Mouse (Mus musculus): ENCODE results near the gene Cage1.
A peak's percentile ranks its signal among the peaks of the same experiment; 100 is the strongest.

Cage1 gene

GRCm38 (mm10) chr13:37965126-37965914 is 71.5 kb downstream of the Cage1 start:
- no peak for DNase-seq (ENCODE audit: low read depth, low spot score)

GRCm38 (mm10) chr13:37964128-37965087 is 72.5 kb downstream of the Cage1 start:
- no peak for DNase-seq (ENCODE audit: low read depth, low spot score)

DNA sequence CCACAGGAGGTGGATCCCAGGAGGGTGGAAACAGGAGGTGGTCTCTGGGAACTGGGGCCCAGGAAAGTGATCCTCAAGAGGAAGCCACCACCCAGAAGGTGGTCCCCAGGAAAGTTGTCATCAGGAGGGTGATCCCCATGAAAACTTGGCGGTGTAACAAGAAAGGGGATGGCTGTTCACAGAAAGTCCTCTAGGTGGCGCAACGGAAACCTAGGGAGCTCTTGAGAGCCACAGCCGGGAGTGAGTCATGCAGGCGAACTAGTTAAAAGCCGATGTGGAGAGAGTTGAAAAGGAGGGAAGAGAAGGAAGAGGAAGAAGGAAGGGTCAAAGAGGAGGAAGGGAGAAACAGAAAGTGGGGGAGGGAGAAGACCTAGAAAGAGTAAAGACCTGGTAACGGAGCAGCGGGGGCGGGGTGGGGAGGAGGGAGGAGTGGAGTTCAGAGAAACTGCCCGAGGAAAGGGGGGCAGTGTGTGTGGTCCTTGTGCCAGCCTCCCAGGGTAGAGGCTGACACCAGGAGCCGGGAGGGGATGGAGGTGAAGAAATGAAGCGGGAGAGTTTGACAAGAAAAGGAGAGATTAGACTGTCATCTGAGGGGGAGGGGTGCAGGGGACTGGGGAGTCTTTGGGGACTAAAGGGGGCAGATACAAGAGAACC is 73.4 kb downstream of the Cage1 start:
- DNase-seq (ENCODE audit: low read depth, low spot score): peak; percentile 73

GRCm38 (mm10) chr13:37962541-37962940 is 74.3 kb downstream of the Cage1 start:
- DNase-seq (ENCODE audit: low read depth, low spot score): no peak

DNA sequence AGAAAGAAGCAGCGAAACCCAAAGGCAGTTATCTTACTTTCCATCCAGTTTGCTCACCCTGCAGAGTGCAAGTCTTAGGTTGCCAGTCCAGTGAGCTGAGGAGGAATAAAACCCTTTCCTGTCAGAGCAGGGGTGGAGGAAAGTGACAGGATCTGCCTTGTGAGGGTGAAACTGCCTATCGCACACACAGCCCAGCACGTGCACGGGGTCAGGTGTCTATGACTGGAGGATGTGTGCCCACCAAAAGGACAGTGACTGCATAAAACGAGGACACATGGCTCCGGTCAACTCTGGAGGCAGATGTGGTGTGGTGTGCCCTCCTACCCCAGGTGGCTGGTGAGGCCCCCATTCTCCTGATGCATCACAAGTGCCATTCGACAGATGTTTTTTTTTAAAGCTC is 76.9 kb downstream of the Cage1 start:
- no peak for DNase-seq (ENCODE audit: low read depth, low spot score)

DNA sequence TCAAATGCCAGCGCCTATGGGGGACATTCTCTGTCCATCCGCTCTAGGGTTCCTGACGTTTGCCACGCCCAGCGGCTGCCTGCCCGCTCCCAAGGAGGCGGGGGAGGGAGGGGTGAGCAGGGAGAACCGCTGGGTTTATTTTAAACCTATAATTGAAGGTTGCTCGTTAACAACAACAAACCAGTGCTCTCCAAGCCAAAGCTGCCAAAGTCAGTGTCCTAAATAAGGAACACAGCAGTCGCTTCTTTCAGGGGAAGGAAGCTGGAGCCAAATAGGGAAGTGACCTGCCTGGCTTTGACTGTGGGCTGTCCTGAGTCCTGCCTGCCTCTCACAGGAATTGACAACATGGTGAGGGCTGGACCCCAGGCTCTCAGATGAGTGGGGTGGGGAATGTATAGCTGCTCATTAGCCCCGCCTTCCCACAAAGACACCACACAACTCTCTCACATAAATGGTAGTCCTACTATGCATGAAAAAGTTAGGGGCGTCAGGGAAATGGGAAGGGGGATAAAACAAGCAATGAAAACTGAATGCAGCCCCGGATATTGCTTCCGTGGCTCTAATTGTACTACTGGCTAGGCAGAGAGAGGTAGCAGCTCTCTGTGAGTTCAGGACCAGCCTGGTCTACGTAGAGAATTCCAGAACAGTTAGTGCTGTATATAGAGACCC is 77.5 kb downstream of the Cage1 start:
- no peak for DNase-seq (ENCODE audit: low read depth, low spot score)

DNA sequence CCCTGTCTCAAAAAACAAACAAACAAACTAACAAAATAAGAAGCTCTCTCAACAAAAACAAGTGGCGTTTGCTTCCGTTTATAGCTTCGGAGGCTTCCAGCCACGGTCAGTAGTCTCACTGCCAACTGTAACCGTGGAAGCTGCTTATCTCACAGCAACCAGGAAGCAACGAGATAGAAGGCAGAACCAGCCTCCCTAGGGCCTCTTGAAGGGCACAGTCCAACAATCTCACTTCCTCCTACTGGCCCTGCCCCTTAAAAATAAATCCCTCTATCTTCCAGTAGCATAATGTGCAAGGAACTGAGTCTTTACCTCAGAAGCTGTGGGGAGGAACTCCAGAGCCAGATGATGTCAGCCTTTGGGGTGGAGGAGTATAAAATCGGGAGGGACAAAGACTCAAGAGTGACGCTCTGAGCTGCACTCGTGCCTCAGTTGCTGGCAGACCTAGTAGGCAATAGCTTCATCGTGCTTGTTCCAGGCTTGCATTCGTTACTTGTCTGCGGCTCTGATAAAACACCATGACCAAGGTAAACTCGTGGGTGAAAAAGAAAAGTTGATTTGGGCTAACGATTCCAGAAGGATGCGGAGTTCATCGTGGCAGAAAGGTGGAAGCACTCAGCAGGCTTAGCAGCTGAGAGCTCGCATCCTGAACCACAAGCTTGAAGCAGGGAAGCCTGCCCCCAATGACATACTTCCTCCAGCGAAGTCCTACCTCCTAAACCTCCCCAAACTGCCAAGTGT is 78.2 kb downstream of the Cage1 start:
- no peak for DNase-seq (ENCODE audit: low read depth, low spot score)
